Mouse (Mus musculus) liver, embryonic 16.5 days (tissue): ENCODE data around the gene Commd6. TPM values are rescaled to one million over a fixed set of nuclear protein-coding genes. Genes with fewer than 3 reads are reported as not detected.
"Not testable (repeated sequence)": the region's sequence is repeated elsewhere in the genome, so short reads cannot be mapped to it uniquely, and the experiment has no call there.

Source experiments
- ATAC-seq: fragments of 200-750 bp; cut with Nextera tagmentation; 2 replicates; pipeline ENCODE4 v1.8.0; 2017; ENCODE audit warnings: low read depth, mild to moderate bottlenecking, moderate number of reproducible peaks, moderate library complexity
- H3K27ac ChIP-seq: fragments of 300-500 bp; sonication (generic); 2 replicates; pipeline ENCODE4 v1.5.1; 2014; ENCODE audit warnings: mild to moderate bottlenecking, low read length
- H3K27me3 ChIP-seq: fragments of 300-500 bp; sonication (generic); 2 replicates; pipeline ENCODE4 v1.6.1; 2014; ENCODE audit warnings: low read depth, low read length, mixed read lengths; ENCODE audit not compliant: control insufficient read depth, insufficient read depth
- H3K36me3 ChIP-seq: fragments of 300-500 bp; sonication (generic); 2 replicates; pipeline ENCODE4 v1.6.1; 2014; ENCODE audit warnings: mild to moderate bottlenecking; ENCODE audit not compliant: control insufficient read depth, insufficient read depth
- H3K4me1 ChIP-seq: fragments of 300-500 bp; sonication (generic); 2 replicates; pipeline ENCODE4 v1.6.1; 2014; ENCODE audit warnings: low read depth, low read length, mixed read lengths; ENCODE audit not compliant: control insufficient read depth
- H3K4me2 ChIP-seq: fragments of 300-500 bp; sonication (generic); 2 replicates; pipeline ENCODE4 v1.6.1; 2014; ENCODE audit warnings: low read depth, low read length, mixed read lengths
- H3K4me3 ChIP-seq: fragments of 300-500 bp; sonication (generic); 2 replicates; pipeline ENCODE4 v1.5.1; 2014; ENCODE audit warnings: low read depth, mild to moderate bottlenecking, low read length
- H3K9ac ChIP-seq: fragments of 300-500 bp; sonication (generic); 2 replicates; pipeline ENCODE4 v1.6.1; 2014; ENCODE audit warnings: low read depth, low read length
- H3K9me3 ChIP-seq: fragments of 300-500 bp; sonication (generic); replicated peaks from 2 replicates; pipeline ENCODE4 v1.6.1; 2016; ENCODE audit warnings: low read length; ENCODE audit not compliant: control insufficient read depth
- WGBS: fragments of 180-500 bp; shearing (Covaris S2); extraction: QIAGEN DNeasy Blood & Tissue Kit; methylation state at CpG from one replicate; pipeline ENCODE4 v1.1.7; 2014; ENCODE audit not compliant: insufficient replicate concordance; 5-methylcytosine and 5-hydroxymethylcytosine counted together
- polyA plus RNA-seq: library from polyadenylated mRNA; unstranded; fragments of >200 nt; fragmentation: Nextera tagmentation; extraction: Ambion mirVana; gene quantifications from 2 replicates; pipeline ENCODE4 v1.2.1, GENCODE M21; 2015

Commd6 gene
- polyA plus RNA-seq, 1 experiment from 2014 or later: 35.7 TPM

GRCm38 (mm10) chr14:101597096-101597715 lies 43.3 kb downstream of the Commd6 start:
- H3K4me3 ChIP-seq: no peak overlapping the region
- ATAC-seq: no peak
- no peaks in the 10 kb centered on the region for H3K4me1 ChIP-seq
- H3K9me3 ChIP-seq: no peaks in the 10 kb centered on the region
- no peaks in the 10 kb centered on the region for H3K36me3 ChIP-seq
- H3K27me3 ChIP-seq: no peaks in the 10 kb centered on the region
- no peak overlapping the region for H3K9ac ChIP-seq
- 73% methylated on average over 11 of the region's 14 CpGs for WGBS
- H3K27ac ChIP-seq: no peak overlapping the region
- no peak overlapping the region for H3K4me2 ChIP-seq

GRCm38 (mm10) chr14:101596691-101597090 lies 43.8 kb downstream of the Commd6 start:
- 75% methylated on average over 9 of the region's 9 CpGs for WGBS
- Histone ChIP-seq H3K9ac (no peak overlapping the region), H3K4me3 (no peak overlapping the region), H3K4me1 (no peaks in the 10 kb centered on the region), H3K36me3 (no peaks in the 10 kb centered on the region), H3K27ac (no peak overlapping the region), H3K4me2 (no peak overlapping the region), H3K9me3 (no peaks in the 10 kb centered on the region), H3K27me3 (no peaks in the 10 kb centered on the region)
- no peak for ATAC-seq

DNA sequence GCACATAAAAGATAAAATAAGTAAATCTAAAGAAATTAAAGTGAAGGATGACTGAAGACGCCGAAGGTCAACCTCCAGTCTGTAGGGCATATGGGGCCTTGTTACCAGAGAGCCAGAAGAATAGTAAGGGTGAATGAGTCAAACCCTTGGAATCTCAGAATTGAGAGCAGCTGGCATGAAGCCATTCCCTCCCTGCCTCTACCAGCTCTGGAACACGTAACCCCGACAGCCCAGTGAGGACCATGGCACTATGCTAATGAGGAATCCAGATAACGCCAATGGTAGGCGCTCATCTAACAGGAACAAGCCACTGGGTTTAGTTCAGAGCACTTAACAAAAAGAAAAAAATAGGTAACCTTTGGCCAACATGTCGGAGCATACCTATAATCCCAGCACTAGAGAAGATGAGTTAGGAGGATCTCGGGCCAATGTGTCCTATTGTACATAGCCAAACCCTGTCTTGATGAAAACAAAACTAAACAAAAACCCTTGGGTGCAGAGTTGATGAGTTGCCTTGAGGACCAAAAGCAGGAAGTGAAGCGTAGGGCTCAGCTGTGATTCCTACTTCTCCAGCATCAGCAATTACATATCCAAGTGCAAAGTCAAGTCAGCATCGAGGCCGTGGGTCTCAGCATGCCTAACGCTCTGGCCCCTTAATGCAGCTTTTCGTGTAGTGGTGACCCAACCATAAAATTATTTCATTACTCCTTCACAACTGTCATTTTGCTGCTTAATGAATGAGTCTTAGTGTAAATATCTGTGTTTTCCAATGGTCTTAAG lies 45.0 kb downstream of the Commd6 start:
- no peak overlapping the region for H3K27ac ChIP-seq
- no peaks in the 10 kb centered on the region for H3K9me3 ChIP-seq
- H3K27me3 ChIP-seq: no peaks in the 10 kb centered on the region
- WGBS: 75% methylated on average over 13 of the region's 13 CpGs
- H3K36me3 ChIP-seq: no peaks in the 10 kb centered on the region
- H3K9ac ChIP-seq: no peak overlapping the region
- ATAC-seq: no peak
- H3K4me1 ChIP-seq: no peaks in the 10 kb centered on the region
- H3K4me2 ChIP-seq: no peak overlapping the region
- no peak overlapping the region for H3K4me3 ChIP-seq

GRCm38 (mm10) chr14:101594001-101594400 lies 46.5 kb downstream of the Commd6 start:
- H3K36me3 ChIP-seq: no peaks in the 10 kb centered on the region
- no peaks in the 10 kb centered on the region for H3K9me3 ChIP-seq
- H3K9ac ChIP-seq: no peak overlapping the region
- WGBS: 85% methylated on average over 5 of the region's 5 CpGs
- no peaks in the 10 kb centered on the region for H3K27me3 ChIP-seq
- no peak overlapping the region for H3K4me3 ChIP-seq
- H3K27ac ChIP-seq: no peak overlapping the region
- ATAC-seq: no peak
- H3K4me1 ChIP-seq: no peaks in the 10 kb centered on the region
- H3K4me2 ChIP-seq: no peak overlapping the region

DNA sequence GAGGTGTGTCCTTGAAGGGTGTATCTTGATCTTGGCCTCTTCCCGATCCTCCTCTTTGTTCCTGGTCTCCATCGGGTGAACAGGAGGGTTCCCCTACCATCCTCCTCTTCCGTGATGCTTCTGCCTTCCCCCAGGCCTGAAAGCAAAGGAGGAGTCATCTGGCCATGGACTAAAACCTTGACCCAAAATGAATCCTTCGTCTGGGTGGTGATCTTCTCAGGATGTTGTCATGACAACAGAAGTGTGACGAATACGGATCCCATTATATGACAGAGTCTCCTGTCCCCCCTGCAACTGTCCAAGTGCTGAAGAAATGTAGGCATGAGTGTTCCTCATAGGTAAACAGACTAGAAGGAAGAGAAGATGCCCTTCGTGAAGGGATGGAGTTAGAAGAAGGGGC lies 47.1 kb downstream of the Commd6 start:
- no peak overlapping the region for H3K4me2 ChIP-seq
- H3K27ac ChIP-seq: no peak overlapping the region
- ATAC-seq: no peak
- H3K4me1 ChIP-seq: no peaks in the 10 kb centered on the region
- no peaks in the 10 kb centered on the region for H3K27me3 ChIP-seq
- H3K9ac ChIP-seq: no peak overlapping the region
- WGBS: 60% methylated on average over 7 of the region's 7 CpGs
- H3K4me3 ChIP-seq: no peak overlapping the region
- no peaks in the 10 kb centered on the region for H3K36me3 ChIP-seq
- no peaks in the 10 kb centered on the region for H3K9me3 ChIP-seq

- Histone ChIP-seq H3K4me3 (no peak overlapping the region), H3K9me3 (no peaks in the 10 kb centered on the region), H3K36me3 (no peaks in the 10 kb centered on the region), H3K27me3 (no peaks in the 10 kb centered on the region), H3K4me1 (no peaks in the 10 kb centered on the region), H3K9ac (no peak overlapping the region), H3K27ac (no peak overlapping the region), H3K4me2 (no peak overlapping the region)
- WGBS: 66% methylated on average over 5 of the region's 5 CpGs
- no peak for ATAC-seq
Measured at GRCm38 (mm10) chr14:101591101-101591500, 49.4 kb downstream of the Commd6 start.

DNA sequence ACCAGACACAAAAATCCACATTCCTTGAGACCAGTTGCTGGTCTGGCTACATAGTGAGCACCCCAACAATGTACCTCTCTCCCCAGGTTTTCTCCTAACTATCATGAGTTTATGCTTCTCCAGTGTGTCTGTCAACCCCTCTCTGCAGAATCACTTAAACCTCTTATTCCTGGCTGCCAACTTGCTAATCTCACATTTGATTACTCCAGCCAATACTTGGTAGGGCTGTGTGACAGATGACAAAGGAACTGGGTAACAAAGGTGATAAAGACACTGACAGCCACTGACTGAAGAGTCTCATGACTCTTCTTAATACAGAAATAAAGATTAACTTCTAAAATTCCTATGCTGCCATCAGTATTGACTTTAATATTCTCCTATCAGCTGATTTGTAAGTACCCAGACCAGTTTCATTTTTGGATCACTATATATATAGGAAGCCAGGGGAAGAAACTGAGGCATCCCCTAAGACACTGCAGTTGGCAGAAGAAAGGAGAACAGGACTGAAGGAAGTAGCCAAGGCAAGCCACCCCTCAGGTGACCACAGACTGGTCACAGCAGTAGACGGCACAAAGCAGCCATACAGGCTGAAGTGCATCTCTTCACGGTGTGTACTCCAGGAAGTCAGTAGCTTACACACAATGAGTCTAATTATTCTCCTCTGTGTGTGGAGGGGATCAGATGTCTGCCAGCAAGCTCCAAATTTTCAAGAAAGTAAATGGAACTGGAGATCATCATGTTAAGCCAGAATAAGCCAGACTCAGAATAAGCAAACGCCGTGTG lies 52.1 kb downstream of the Commd6 start:
- H3K4me3 ChIP-seq, H3K9ac ChIP-seq, H3K4me2 ChIP-seq, H3K36me3 ChIP-seq, H3K27ac ChIP-seq, H3K27me3 ChIP-seq, H3K4me1 ChIP-seq, ATAC-seq, H3K9me3 ChIP-seq: not testable (repeated sequence)
- 76% methylated on average over 2 of the region's 4 CpGs for WGBS

DNA sequence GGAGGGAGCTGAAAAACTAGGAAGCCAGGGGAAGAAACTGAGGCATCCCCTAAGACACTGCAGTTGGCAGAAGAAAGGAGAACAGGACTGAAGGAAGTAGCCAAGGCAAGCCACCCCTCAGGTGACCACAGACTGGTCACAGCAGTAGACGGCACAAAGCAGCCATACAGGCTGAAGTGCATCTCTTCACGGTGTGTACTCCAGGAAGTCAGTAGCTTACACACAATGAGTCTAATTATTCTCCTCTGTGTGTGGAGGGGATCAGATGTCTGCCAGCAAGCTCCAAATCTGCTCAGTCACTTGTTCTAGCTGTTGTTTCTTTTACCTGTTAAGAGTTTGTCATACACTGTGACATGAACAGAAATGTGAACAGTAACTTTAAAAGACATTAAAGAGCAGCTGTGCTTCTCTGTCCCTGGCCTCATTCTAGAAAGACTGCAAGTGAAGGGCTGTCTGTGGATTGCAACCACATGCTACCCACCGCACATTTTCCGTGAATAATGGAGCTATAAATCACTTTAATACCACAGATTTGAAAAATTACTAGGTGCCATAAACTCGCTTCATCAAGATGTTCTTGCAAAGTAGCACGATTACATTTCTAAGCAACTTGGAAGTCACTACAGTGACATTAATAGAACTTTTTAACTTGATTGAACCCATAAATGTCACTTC lies 53.0 kb downstream of the Commd6 start:
- not testable (repeated sequence) for H3K4me3 ChIP-seq, H3K9ac ChIP-seq, H3K4me2 ChIP-seq, H3K27ac ChIP-seq, H3K27me3 ChIP-seq, H3K9me3 ChIP-seq, H3K36me3 ChIP-seq, ATAC-seq, H3K4me1 ChIP-seq
- 50% methylated on average over 4 of the region's 6 CpGs for WGBS
